Mouse (Mus musculus): ENCODE results near the gene Scap.

DNA sequence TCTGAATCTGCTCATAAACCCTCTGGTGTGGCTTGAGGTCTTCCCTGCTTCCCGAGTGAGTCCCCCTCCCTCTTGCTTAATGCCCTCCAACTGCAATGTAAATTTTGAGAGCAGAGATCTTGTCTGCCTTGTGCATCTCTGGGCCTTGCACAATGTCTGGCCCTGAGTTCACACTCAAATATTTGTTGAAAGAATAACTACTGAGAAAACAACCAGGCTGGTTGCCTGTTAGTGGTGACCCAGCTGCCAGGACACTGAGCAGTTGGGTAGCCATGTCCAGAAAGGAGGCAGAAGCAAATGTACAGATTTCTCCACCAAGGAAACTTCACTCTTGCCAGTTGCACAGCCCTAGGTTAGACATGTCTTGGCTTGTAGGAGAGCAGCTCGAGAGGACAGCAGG lies 25.3 kb downstream of the Scap start:
- TF ChIP-seq CTCF (IDR thresholded peaks at IDR 0.05), result no peak
- TF ChIP-seq POLR2A (IDR thresholded peaks at IDR 0.05; ENCODE audit: insufficient read depth, low read depth, low read length), result no peak
- no peak for TF ChIP-seq EP300 (IDR thresholded peaks at IDR 0.05; ENCODE audit: insufficient read depth, low read depth, low read length)

Measured in heart, adult 2 months (tissue).